Mouse (Mus musculus) olfactory bulb, adult 2 months (tissue): ENCODE results near the gene Lap3. TPM values are rescaled to one million over a fixed set of nuclear protein-coding genes. Genes with fewer than 3 reads are reported as not detected.

Experiments
- H3K27ac ChIP-seq: fragments of 200-500 bp; 2 replicates; pipeline ENCODE4 v1.5.1; 2012; ENCODE audit warnings: low read depth, low read length; ENCODE audit not compliant: insufficient read depth
- H3K4me1 ChIP-seq: fragments of 200-500 bp; 2 replicates; pipeline ENCODE4 v1.6.1; 2012; ENCODE audit warnings: low read length; ENCODE audit not compliant: control insufficient read depth, insufficient read depth
- H3K4me3 ChIP-seq: fragments of 200-500 bp; 2 replicates; pipeline ENCODE4 v1.5.1; 2012; ENCODE audit warnings: mild to moderate bottlenecking, low read depth, low read length, moderate library complexity; ENCODE audit not compliant: insufficient read depth
- CTCF ChIP-seq: fragments of 200-500 bp; IDR thresholded peaks from 2 replicates; pipeline ENCODE4 v1.5.1; 2012; ENCODE audit warnings: low read depth, mild to moderate bottlenecking, low read length, moderate library complexity; ENCODE audit not compliant: insufficient read depth
- POLR2A ChIP-seq: fragments of 200-500 bp; IDR thresholded peaks from 2 replicates; pipeline ENCODE4 v1.6.1; 2012; ENCODE audit warnings: mild to moderate bottlenecking, low read depth, low read length, moderate library complexity; ENCODE audit not compliant: insufficient read depth
- WGBS: fragments of 180-500 bp; shearing (Covaris S2); methylation state at CpG from one replicate; pipeline ENCODE4 v1.1.7; 2018; 5-methylcytosine and 5-hydroxymethylcytosine counted together
- polyA plus RNA-seq: library from polyadenylated mRNA; stranded (reverse); fragments of >200 nt; gene quantifications from 2 replicates; pipeline ENCODE4 v1.2.4, GENCODE M21; 2012; ENCODE audit warnings: low replicate concordance; ENCODE audit not compliant: missing spikeins, insufficient read depth, insufficient read length

The Lap3 gene
- polyA plus RNA-seq, 1 experiment: not detected

DNA sequence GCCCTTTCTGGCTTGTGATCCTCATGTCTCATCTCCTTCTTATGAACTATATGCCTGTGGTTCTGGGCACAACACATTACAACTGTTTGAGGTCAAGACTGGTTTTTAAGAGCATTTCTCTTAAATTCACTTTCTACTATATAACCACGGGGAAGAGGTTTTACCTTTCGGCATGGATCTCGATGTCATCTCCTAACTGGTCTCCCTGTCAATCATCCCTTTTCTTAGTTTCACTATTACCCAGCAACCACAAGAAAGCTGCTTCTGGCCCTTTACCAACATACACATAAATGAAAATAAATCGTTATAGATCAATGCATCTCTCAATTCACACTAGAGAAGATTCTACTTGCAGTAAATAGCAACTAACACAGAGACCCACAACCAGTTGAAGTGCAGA, 42.0 kb downstream of the Lap3 start:
- Histone ChIP-seq H3K4me1 (0 out of 2 replicates have a peak, but pooled peaks cover 5% of the 10 kb centered on the region), H3K4me3 (no peak overlapping the region), H3K27ac (no peak overlapping the region)
- 60% methylated on average over 4 of the region's 4 CpGs for WGBS
- TF ChIP-seq CTCF (no peak), POLR2A (no peak)

DNA sequence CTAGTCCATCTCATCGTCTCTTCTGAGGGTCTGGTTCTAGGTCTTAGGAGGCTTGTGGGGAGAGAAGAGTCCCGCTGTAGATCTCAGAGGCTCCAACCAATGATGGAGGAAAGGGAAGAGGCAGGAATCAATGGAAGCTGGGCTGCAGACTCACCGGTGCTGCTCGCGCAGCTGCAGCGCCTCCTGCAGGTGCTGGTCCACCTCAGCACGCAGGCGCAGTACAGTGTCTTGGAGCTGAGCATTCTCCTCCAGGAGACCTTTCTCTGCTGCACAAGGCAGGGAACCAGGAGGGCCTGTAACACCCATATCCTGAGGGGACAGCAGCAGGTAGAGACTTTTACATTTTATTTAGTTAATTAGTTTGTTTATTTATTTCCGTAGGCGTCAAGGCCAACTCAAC, 46.3 kb downstream of the Lap3 start:
- no peak for TF ChIP-seq POLR2A
- 0 out of 2 replicates have a peak, but pooled peaks have one; percentile 13 for TF ChIP-seq CTCF
- WGBS: 61% methylated on average over 10 of the region's 10 CpGs

DNA sequence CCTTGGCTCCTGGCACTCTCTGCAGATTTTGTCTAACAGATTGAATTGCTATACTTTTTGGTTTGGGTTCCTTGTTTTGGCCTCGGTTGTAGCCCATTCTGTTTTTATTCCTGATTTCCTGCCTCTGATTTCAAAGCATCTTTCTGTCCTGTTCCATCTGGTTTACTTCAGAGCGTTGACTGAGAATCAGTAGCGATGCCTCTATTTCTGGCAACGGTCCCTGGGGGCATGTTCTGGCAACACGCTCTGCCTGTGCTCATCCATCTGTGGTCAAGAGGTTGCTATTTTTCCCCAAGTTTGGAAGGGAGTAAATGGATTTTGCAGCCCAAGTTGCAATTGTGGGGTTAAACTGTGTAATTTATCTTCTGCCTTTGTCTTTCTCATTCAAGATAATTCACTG, 50.2 kb downstream of the Lap3 start:
- no peak for TF ChIP-seq POLR2A
- no peak for TF ChIP-seq CTCF
- H3K27ac ChIP-seq: no peak overlapping the region
- no peak overlapping the region for H3K4me3 ChIP-seq
- 42% methylated on average over 5 of the region's 5 CpGs for WGBS
- H3K4me1 ChIP-seq: no peaks in the 10 kb centered on the region

More for the DNA sequence above, 46.3 kb downstream of the Lap3 start:
- Histone ChIP-seq H3K27ac (no peak overlapping the region), H3K4me1 (no peaks in the 10 kb centered on the region), H3K4me3 (no peak overlapping the region)

DNA sequence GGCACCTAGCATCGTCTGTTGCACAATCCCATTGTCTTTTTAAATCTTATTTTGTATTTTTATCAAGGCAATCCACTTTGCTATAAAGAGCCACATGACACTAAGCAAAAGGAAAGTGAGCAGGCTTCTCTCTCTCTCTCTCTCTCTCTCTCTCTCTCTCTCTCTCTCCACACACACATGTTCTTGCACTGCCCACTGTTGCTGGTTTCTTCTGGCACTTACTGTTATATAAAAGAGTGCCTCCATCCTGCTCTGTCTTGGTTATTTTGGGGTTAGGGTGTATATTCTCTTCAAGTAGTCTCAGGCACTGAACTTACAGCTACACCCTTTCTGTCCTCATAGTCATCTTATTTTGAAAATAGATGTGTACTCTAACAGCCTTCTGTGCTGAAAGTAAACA, 56.4 kb downstream of the Lap3 start:
- no peak for TF ChIP-seq CTCF
- TF ChIP-seq POLR2A: no peak
- 95% methylated on average over 1 of the region's 1 CpGs for WGBS
- Histone ChIP-seq H3K27ac (no peak overlapping the region), H3K4me1 (no peaks in the 10 kb centered on the region), H3K4me3 (no peak overlapping the region)

Other genes with a start within 250 kb of the Lap3 start
- gene Qdpr, start 43.1 kb upstream of the Lap3 start, polyA plus RNA-seq: not detected in 2 replicates
- not detected in 2 replicates for gene Clrn2, start 39.6 kb upstream of the Lap3 start, polyA plus RNA-seq
- gene Med28, start 26.9 kb downstream of the Lap3 start, polyA plus RNA-seq: not detected in 2 replicates
- gene Fam184b, start 146.2 kb downstream of the Lap3 start, polyA plus RNA-seq: not detected in 2 replicates
- not detected in 2 replicates for gene Ncapg, start 176.5 kb downstream of the Lap3 start, polyA plus RNA-seq